Mouse (Mus musculus) liver, adult (tissue): Measurements from ENCODE around the gene C2.

Experiments used
- GATA4 ChIP-seq: IDR thresholded peaks from 2 replicates; pipeline ENCODE4 v1.6.1; 2014; ENCODE audit warnings: mild to moderate bottlenecking, low read length; ENCODE audit not compliant: insufficient replicate concordance

The C2 gene

GRCm38 (mm10) chr17:34858670-34859069 is 39.4 kb downstream of the C2 start:
- TF ChIP-seq GATA4 = no peak

- no peak for TF ChIP-seq GATA4
Observed at GRCm38 (mm10) chr17:34855825-34856224, 42.2 kb downstream of the C2 start.

GRCm38 (mm10) chr17:34854761-34855160 is 43.3 kb downstream of the C2 start:
- TF ChIP-seq GATA4 = no peak

DNA sequence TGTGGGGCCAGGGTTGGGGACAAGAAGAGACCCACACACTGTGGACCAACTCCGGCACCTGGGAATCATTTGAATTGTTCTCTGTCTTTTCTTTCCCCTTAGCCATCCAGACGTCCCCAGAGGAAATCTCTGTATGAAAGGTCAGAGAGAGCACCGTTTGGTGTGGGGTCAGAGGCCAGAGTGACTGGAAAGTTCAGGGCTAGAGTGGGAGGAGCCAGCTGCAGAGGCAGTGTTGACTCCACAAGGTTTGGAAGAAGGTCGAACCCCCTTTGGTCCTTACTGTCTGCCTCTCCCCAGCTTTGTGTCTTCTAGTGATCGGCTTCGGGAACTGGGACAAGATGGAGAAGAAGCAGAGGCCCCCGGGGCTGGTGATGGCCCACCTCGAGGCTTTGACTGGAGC is 44.6 kb downstream of the C2 start:
- no peak for TF ChIP-seq GATA4

DNA sequence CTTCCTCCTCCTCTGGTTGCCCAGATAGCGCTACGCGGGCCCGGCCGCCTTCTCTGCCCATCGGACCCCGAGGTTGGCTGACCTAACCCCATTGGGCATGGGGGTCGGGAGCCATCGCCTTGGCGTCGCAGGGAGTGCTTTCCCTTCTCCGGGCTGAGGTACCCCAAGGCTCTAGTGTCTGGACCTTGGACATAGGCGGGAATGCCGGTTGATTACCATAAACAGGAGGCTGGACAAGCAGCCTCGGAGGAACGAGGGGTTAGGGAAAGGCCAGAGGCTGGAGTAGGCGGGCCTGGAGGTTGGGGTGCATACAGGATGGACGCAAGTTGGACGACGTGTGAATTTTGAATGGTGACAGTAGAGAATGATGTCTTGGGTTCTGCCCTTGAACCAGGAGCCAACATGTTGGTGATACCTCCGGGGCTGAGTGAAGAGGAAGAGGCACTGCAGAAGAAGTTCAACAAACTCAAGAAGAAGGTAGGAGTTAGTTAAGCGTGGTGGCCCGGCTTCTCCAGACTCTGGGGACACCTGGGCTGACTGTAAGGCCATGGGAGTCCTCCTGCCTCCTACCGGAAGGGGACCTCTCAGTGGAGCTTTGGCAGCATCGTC is 47.4 kb downstream of the C2 start:
- TF ChIP-seq GATA4 = no peak

DNA sequence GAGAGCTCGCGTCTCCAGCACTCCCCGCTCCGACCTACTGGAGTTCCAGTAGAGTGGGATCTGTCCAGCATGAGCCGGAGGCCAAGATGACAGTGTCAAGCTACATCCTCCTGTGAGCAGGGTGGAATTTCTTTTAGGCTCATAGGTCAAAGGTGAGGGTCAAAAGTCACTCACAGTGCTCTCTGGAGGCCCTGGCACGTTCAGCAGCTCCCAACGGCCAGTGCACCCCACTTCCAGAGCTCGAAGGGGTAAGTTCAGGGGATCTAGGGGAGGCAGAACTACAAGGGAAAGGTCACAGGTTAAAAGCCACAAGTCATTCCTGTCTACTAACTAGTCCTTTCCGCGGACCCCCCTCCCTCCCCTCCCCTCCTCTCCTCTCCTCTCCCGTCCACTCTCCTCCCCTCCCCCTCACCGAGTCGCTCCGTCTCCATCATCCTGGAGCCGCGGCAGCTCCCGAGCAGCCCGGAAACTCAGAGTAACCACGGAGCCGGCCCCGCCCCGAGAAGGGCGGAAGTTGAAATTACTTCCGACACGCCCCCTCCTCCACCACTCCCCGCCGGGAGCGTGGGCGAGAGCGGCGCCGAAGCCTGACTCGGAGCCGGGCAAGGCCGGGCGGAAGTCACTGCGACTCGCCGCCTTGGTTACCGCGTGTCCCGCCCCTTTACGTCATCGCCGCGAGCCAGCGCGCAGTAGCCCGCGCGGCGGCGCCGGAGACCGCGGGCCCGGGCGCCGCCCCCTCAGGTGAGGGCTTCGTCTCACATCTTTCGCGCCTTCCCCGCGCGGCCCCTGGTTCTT is 48.1 kb downstream of the C2 start, which contains the start of the genes Skiv2l and Nelfe:
Gene Skiv2l (minus strand): TSS at position 489 of the 795 bp plus-strand sequence.
Gene Nelfe (plus strand): TSS at position 670 of the 795 bp plus-strand sequence.
- TF ChIP-seq GATA4 = peak; percentile 19; the same call in 1 of the 2 replicates

DNA sequence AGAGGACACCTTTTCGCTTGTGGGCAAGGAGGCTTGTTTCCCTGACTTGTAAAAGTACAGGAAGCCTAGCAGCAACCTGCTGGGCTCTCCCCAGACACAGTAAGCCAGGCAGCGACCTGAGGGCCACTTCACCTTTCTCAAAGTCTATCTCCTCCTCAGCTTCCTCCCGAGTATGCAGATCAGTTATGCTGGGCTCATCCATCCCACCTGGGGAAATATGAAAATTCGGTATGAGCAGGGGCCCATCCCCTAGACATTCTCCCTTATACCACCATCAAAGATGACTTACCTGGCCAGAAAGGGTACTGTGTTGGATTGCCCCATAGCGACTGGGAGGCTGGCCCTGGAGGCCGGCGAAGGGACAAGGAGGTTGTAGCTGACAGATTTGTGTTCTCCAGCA is 50.5 kb downstream of the C2 start:
- TF ChIP-seq GATA4 = no peak

GRCm38 (mm10) chr17:34847192-34847591 is 50.9 kb downstream of the C2 start:
- TF ChIP-seq GATA4 = no peak

DNA sequence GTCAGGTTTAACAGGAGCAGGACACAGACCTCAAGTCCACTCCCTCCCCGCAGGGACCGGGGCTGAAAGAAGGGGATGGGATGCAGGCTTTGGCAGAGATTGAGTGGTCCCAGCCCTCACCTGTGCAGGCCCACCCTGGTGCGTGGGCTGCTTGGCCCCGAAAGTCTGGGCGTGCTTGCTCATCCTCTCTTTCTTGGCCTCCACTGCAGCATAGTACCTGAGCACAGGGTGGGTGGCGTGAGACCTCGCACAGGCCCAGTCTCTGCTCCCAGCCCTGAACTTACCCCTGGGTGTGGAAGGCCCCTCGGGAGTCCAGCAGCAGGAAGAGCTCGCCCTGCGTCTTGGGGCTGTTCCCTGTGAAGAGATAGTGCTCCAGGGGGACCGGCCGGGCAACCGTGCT is 53.2 kb downstream of the C2 start:
- TF ChIP-seq GATA4 = no peak

DNA sequence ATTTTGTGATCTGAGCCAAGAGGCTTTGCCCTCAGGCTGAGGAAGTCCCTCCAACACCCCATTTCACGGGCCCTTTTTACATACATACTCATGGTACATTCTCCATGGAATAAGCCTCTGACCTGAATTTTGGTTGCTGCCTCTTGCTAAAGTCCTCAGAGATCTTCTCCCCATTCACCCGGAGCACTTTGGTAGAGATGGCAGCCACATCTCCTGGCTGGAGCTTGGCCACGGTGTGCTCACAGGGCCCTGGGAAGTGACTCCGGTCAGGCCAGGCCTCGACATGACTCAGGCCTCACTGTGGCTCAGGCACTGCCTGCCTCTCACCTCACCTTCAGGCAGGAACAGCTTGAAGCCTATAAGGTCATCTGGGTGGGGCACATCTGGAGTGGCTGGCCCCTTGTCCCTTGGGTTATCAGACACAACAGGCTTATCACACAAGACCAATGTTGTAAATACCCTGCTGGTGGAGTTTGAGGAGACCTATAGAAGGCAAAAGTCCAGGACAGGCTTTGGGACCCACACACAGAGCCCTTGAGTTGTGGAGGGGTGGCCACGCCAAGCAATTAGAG is 57.2 kb downstream of the C2 start:
- no peak for TF ChIP-seq GATA4

- TF ChIP-seq GATA4 = no peak
Observed at GRCm38 (mm10) chr17:34838785-34839184, 59.3 kb downstream of the C2 start.

DNA sequence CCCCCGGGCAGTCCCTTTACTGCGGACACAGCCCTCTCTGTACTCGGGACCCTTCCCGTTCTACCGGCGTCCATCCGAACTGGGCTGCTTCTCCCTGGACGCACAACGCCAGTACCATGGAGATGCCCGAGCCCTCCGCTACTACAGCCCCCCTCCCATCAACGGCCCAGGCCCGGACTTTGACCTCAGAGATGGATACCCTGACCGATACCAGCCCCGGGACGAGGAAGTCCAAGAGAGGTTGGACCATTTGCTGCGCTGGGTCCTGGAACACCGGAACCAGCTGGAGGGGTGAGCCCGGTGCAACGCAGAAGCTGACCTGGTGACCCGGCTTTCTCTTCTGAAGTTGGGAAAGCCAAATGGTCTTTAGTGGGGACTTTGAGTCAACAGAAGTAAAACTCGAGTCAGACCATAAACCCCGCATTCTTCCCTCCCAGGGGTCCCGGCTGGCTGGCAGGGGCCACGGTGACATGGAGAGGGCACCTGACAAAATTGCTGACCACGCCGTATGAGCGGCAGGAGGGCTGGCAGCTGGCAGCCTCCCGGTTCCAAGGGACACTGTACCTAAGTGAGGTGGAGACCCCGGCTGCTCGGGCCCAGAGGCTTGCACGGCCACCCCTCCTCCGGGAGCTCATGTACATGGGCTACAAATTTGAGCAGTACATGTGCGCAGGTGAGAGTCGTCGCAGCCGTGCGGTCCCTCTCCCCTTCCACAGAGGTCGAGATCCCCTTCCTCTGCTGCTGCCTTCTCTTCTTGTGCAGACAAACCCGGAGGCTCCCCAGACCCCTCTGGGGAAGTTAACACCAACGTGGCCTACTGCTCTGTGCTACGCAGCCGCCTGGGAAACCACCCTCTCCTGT is 60.4 kb downstream of the C2 start:
- TF ChIP-seq GATA4 = no peak

DNA sequence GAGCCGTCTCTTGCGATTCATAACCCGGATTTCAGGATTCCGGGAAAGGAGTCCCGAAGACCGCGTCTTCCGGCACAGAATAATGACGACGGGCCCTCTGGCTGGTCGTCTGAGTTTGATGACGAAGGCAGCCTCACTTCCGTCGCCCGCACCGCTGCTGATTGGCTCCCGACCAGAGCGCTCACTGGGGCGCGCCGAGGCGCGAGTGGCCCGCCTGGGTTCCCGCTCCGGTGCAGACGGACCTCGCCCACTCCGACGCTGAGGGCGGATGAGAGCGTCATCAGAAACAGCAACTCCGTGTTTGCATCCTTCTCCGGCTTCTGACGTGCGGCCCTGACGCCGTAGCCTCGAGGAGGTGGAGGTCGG is 61.2 kb downstream of the C2 start, which contains the start of the genes Stk19 and Dxo:
Gene Stk19 (minus strand): TSS at position 90 of the 366 bp plus-strand sequence.
Gene Dxo (plus strand): TSS at position 164 of the 366 bp plus-strand sequence.
- TF ChIP-seq GATA4 = no peak

- no peak for TF ChIP-seq GATA4
Observed at GRCm38 (mm10) chr17:34836155-34836855, 61.8 kb downstream of the C2 start.

DNA sequence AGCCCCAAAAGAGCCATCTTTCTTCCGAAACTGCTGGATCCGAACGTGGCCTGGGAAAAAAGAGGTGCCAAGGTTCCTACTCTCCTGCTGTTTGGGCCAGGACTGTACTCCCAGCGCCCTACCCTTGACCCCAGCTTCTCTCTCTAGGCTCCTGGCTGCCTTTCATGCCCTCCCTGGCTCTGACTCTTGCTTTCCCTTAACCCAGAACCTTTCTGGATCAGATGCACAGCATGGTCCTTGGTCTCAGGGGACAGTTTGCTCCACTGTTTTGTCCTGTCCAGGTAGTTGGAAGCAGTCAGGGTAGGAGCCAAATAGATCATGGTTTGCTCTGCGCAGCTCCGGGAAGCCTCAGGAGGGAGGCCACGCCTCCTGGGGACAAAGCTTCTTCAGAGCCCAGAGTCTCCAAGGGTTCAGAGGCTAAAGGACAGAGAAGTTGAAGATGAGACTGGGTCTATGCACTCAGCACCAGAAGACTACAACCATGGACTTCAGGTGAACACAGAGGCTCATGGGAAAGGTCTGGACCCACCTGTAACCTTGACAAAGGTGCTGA is 83.2 kb downstream of the C2 start:
- no peak for TF ChIP-seq GATA4
